Mouse (Mus musculus): ENCODE results near the gene Gm8127. TPM values are rescaled to one million over a fixed set of nuclear protein-coding genes. Genes with fewer than 3 reads are reported as not detected.
"Not testable (repeated sequence)": the region's sequence is repeated elsewhere in the genome, so short reads cannot be mapped to it uniquely, and the experiment has no call there.

Gm8127 gene
- total RNA-seq (2021): not detected
- long read RNA-seq, experiment 1: 0 reads
- long read RNA-seq, experiment 2: 0 reads

DNA sequence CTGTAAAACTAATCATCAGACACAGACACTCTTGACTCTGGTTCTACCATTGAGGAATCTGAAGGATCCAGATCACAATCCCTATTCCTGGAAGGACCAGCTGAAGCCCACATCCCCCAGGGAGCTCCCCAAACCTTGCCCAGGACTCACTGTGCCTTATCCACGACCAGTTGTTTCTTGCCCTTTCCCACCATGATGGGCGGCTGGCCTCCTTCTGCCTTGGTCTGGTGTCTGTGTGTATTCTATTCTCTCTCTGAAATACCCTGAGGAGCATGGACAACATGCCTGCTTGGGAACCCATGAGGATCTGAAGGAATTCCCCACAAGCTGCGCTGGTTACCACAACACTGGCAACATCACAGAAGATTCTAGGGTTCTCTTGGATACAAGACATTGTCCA lies at the start of gene Gm8127:
Gene Gm8127, minus strand, starts transcription at position 330 of the 400 bp plus-strand sequence.
- not testable (repeated sequence) for DNase-seq

DNA sequence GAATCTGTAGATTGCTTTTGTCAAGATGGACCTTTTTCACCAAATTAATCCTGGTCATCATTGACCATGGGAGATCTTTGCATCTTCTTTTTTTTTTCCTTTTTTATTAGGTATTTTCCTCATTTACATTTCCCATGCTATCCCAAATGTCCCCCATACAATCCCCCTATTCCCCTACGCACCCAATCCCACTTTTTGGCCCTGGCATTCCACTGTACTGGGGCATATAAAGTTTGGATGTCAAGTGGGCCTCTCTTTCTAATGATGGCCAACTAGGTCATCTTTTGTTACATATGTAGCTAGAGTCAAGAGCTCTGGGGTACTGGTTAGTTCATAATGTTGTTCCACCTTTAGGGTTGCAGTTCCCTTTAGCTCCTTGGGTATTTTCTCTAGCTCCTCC lies 44.0 kb upstream of the Gm8127 start:
- DNase-seq: not testable (repeated sequence)

DNA sequence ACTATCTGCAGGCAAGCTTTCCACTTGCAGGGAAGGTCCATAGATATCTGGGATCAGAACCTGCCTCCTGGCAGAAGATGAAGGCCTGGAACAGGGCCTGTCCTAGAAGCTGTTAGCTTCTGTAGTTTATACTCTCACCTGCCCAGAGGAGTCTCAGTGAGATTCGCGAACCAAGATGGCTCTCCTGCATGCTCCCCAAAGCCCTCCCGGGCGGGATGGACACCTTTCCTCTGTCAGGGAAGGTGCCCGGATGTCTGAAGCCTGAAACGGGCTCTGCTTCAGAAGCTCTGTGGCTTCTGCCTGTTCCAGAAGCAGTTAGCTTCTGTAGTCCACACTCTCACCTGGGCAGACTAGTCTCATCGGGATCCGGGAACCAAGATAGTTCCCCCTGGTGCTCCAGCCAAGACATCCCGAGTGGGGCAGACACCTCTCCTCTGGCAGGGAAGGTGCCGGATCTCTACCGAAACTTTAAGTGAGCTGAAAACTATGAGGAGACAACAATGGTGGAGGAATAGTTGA lies 37.8 kb upstream of the Gm8127 start:
- DNase-seq: not testable (repeated sequence)

DNA sequence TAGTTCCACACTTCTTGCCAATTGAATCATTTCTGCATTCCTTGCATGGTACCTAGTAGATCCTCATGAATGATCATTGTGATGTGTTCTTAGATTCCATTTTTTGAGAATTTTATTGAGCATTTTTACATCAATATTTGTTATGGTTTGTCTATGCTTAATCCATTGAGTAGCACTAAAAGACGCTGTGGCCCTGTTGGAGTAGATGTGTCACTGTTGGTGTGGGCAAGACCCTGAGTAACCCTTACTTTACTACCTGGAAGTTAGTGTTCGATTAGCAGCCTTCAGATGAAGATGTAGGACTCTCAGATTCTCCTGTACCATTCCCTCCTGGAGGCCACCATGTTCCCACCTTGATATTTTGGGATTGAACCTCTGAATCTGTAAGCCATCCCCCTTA lies 35.0 kb upstream of the Gm8127 start:
- DNase-seq: not testable (repeated sequence)

DNA sequence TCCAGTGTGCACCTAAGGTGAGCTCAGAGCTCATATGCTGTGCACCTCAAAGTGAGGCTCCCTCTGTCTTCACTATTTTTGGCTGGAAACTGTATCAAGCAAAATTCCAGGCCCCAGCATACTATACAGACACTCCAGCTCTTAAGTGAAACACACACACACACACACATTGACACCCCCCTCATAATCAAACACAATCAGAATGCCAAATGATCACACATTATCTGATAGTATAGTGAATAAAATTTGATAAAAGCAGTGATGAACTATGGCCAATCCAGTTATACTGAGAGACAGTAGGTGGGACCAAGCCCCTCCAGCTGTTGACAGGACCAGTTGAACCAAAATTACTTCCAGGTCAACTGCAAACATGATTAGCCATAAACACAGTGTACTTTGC lies 25.9 kb upstream of the Gm8127 start:
- DNase-seq: not testable (repeated sequence)

DNA sequence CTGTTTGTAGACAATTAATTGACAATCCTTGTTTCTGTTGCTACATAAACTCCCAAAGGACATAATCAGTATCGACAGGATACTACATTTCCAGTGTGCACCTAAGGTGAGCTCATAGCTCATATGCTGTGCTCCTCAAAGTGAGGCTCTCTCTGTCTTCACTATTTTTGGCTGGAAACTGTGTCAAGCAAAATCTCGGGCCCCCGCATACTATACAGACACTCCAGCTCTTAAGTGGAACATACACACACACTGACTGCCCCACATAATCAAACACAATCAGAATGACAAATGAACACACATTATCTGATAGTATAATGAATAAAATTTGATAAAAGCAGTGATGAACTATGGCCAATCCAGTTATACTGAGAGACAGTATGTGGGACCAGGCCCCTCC lies 15.0 kb downstream of the Gm8127 start:
- not testable (repeated sequence) for DNase-seq

DNA sequence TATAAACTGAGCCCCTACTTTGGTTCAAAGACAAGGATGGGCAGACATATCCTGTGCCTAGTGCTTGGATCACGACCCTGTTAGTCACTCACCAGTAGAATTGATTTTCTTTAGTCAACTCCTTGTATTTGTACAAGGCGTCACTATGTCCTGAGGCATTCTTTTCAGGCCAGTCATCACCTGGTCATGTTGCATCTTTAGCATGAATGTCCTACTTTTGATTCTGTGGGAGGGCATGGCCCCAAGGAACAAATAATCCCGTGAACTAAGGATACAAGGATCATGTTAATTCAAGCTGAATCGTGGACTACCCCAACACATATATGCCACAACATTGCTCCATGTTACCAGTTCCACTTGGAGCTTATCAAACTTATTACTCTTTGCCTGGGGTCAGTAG lies 15.5 kb downstream of the Gm8127 start:
- DNase-seq: not testable (repeated sequence)

DNA sequence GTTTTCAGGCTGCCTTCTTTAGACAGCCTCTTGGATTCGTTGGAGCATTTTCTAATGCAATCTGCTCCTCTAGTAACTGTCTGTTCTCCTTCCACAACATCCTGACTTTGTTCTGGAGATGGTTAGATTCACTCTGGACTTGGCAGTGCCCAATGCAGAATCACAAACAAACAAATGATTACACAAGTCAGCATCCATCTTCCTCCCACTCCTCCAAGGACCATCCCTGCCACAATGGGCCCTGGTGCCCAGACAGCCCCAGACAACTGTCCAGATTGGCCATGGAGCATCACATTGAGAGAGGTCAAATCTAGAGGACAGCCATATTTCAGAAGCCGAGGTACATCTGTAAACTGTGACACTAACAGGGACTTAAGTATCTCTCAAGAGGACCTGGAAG lies 16.2 kb downstream of the Gm8127 start:
- DNase-seq: not testable (repeated sequence)

DNA sequence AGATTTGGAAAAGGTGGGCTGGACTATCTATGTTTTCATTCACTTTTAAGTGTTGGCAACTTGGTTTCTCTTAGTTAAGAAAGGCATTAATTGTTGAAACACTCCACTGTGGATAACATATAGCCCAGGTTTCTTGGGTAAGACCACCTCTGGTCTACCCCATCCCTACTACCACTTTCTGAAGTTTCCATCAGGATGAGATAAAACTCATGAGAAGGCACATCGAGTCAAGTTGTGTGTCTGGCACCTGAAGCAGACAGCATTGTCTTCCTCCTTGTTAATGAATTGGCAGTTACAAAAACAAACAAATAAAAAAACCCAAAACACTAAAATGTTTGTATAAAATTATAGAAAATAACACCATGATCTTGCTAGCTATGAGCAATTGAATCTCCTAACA lies 17.9 kb downstream of the Gm8127 start:
- not testable (repeated sequence) for DNase-seq

DNA sequence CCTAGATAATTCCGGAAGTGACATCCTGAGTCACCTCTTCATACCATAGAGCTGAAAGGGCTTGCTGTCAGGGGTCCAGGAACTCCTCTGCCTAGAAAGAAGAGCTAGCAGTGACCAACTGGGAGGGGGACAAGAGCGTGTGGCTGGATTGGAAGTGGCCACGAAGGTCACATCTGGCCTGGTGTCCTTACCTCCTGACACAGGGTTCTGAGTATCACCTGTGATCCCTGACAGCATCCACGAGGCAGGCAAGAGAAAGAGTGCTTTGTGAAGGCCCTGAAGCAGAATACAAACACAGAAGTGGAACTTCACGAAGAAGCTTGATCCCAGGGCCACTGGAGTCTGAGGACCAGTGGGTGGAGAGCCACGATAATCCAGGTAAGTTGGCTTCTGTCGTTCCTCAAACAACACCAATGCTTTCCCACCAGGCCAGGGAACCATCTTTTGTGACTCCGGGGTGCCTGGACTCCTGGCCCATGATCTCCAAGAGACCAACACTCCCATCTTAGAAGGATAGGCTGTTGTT lies 18.6 kb downstream of the Gm8127 start, which contains the start of gene Gm9732:
Gene Gm9732, plus strand, starts transcription at position 51 of the 526 bp plus-strand sequence.
- not testable (repeated sequence) for DNase-seq

DNA sequence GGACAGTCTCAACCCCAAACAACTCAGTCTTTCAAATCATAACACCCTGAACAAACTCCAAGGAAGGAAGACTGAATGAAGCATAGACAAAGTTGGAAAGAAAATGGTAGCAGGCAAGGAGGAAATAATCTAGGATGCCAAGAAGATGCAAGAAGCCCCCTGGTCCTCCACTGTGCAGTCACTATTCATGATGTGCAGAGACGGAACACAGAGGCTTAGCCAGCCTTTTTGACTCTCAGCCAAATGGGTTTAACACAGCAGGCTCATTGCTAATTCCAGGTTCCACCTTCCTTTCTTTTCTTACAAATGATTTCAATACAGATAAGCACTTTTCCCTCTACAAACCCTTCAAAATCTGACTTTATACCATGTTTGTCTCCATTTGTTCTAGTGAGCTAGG lies 20.5 kb downstream of the Gm8127 start:
- not testable (repeated sequence) for DNase-seq

DNA sequence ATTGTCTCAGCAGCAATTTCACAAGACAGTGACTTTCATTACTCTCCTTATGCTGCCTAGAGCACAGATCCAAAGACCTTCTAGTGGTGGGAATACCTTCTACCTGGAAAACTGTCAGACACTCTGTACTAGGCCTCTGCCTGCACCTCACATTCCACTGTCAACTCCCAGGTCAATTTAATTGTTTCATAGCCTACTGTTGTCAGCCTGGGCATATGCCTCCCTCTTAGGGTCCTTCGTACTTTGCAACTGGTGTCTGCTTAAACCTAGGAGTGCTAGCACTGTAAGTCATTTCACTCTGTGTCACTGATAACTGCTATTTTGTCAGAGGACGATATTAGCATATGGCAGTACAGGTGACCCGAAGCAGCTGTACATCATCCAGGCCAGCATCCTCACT lies 24.4 kb downstream of the Gm8127 start:
- DNase-seq: not testable (repeated sequence)

DNA sequence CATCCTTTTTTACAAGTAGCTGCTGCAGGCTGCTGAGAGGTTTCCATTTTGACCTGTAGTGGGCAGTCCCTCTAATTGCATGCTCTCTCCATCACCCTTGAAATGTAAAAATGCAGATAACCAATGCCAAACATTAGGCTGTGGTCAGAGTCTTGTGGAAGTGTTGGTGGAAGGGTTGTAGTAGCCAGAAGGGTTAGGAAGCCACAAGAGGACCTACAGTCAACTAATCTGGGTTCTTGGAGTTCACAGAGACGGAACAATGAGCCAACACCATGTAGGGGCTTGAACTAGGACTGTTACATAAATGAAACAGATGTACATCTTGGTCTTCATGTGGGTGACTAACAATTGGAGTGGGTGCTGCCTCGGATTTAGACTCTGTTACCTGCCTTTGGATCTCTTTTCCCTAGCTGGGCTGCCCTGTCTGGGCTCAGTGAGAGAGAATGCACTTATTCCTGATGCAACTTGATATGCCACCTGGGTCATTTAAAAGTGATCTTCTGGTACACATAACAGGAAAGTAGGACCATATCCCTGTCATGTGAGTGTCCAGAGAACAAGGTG lies 25.0 kb downstream of the Gm8127 start:
- DNase-seq: not testable (repeated sequence)

DNA sequence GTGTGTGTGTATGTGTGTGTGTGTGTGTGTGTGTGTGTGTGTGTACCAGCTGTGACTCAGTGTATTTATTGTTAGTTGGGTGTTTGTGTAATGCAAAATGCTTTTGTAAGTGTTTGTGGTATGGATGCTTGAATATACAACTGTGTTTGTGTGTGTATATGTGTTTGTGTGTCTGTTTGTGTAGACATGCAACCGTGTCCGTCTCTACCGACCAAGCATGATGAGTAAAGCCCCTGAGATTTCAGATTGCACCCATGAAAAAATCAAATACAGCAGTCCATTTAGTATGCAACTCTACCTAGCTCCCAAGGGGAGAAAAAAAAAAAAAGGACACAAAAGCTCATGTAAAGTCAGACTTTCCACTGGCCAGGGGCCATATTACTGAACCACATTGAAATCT lies 30.2 kb downstream of the Gm8127 start:
- DNase-seq: not testable (repeated sequence)

DNA sequence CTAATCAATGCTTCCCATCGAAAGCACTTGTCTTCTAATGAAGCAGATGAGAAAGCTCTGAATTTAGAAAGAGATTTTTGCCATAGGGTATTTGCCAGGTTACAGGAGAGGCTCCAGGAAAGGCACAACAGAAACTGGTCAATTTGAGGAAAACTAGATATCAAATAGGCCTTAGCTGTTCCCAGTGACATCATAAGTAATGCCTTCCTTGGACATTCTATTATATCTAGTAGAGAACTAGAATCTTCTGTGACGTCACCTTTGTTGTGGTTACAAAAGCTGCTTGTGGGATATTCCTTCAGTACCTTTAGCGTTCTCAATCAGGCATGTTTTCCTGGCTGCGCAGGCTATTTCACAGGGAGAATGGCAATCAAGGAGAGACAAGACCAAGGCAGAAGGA lies 35.3 kb downstream of the Gm8127 start, which contains the start of gene Gm8126:
Gene Gm8126, plus strand, starts transcription at position 301 of the 400 bp plus-strand sequence.
- DNase-seq: not testable (repeated sequence)

DNA sequence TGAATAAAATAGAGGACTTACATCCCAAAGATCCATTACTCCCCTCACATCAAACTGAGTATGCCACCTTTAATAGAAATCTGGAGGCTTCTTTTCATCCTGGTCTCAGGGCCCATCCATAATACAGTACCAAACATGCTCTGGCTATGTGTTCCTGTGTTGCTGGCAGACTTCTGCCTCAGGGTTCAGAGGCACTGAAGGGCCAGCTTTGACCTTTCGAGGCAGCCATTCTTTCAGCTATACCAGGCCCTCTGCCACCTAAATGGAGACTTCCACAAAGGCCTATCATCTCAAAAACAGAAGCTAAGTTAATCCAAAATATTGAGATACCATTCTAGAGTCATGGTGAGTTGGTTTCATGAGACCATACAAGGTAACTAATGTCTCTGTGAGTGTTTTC lies 37.1 kb downstream of the Gm8127 start:
- not testable (repeated sequence) for DNase-seq

DNA sequence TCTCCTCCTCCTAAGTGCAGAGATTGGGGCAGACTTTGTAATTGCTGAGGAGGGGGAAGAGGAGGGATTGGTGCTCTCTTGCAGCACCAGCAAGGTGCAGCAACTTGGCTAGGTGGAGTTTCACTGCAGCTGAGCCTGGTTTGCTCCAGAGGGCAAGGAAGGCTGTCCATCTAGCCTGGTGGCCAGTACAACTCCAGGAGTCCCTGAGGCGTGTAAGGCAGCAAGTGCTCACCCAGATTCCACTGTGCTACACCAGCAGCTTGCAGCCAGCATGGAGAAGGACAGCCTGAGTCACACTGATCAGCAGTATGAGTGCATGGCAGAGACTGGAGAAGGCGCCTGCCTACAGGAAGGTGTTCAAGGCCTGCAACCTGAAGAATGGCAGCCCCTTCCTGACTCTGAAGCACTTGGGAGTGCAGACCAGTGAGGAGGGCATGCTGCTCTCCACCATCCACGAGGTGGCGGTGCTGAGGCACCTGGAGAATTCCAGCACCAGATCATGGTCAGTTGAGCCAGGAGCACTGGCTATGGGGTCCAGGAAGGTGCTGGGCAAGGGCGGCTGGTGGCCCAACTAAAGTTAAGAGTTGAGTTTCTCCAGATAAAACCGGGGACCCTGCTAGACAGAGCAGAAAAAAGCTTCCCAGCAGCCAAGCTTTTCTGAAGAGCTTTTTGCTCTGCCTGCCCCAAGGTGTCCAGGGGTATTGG lies 42.9 kb downstream of the Gm8127 start:
- DNase-seq: not testable (repeated sequence)

DNA sequence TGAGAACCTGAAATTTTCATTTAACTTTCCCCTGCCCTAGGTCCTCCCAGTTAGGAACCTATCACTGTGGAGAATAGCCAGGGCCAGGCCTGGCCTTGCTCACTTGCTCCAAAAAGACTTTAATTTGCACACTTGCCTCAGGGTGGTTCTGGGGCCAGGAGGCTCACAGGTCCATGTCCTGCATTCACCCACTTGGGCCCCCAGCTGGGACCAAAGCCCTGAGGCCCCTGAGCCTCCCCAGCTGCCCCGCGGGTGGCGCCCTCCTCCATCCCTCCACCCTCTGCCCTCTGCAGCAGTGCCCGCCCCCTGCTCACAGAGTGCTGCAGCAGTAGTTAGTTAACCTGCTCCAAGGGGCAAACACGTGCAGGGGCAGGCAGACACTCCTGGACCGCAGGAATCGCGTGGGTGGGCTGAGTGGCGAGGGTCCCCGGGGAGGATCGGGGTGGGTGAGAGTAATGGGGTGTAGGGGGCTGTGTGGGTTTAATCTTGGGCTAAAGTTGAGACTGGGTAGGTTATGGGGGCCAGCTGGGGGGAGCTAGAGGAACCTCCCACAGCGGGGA lies 43.9 kb downstream of the Gm8127 start:
- not testable (repeated sequence) for DNase-seq

All from heart, adult 18-20 months (tissue).